Mouse (Mus musculus) adrenal gland (tissue): ENCODE results near the gene Smc1b.
"Not testable (repeated sequence)": the region's sequence is repeated elsewhere in the genome, so short reads cannot be mapped to it uniquely, and the experiment has no call there.

Source experiments
- intact Hi-C: fragments of 180-260 bp; cut with DNase I; formaldehyde crosslinking; loops from one replicate; pipeline ENCODE4 v1.15.1; 2025

Smc1b gene

DNA sequence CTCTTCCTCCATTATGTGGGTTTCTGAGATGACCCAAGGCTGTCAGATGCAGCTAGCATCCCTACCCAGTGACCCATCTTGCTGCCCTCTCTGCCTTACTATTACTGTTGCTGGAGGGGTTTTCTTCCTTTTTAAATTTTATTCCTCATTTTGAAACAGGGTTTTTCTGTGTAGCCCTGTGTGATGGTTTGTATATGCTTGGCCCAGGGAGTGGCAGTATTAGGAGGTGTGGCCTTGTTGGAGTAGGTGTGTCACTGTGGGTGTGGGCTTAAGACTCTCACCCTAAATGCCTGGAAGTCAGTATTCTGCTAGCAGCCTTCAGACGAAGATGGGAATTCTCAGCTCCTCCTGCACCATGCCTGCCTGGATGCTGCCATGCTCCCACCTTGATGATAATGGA is 103.1 kb downstream of the Smc1b start, which contains the start of gene Fam118a:
Gene Fam118a, plus strand, starts transcription at position 301 of the 400 bp plus-strand sequence.
- intact Hi-C loops: not testable (repeated sequence)

DNA sequence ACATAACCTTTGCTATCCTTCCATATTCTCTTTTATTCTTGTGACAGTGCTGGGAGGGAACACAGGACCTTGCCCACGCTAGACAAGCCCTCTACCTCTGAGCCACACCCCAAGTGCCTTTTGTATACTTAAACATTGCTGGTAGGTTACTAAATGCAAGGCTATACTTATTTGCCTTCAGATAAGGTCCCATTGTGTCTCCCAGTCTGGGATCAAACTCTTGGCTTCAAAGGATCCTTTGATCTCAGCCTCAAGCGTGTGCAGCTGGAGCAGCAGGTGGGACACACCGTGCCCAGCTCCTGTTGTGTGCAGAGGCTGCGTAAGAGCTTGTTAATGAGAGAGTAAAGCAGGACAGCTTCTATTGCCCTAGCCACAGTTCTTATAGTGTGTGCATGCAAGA is 104.0 kb downstream of the Smc1b start:
- intact Hi-C loops: no loop called here

GRCm38 (mm10) chr15:85026197-85026596 is 105.6 kb downstream of the Smc1b start:
- intact Hi-C loops: no loop called here

GRCm38 (mm10) chr15:85022211-85022610 is 109.6 kb downstream of the Smc1b start:
- intact Hi-C loops: no loop called here

DNA sequence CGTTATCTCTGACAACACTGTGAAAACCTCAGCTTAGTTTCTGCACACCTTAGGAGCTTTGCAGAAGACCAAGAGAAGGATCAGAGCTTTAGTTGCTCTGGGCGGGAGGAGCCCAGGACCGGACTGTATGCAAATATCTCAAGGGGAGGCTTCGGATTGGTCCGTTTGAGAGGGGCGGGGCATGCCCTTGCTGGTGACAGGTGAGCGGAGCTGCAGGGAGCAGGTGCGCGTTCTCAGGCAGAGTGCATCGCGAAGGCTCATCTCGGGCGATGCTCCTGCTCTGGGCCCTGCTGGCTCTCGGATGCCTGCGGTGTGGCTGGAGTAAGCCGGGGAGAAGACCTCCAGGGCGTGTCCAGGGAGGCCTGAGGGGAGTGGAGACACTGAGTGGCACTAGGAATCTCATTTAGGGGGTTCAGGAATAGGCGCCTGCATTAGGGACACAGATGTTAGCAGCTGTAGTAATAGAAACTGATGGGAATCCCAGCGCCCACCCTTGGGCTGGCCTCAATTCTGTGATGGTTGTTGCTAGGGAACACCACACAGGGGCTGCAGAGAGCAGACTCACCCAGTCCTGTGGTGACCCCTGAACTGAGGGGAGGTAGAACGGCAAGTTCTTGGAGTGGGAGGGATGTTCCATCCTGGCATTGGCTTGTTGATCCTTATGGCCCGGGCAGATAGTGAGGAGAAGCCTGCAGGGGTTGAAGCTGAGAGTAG is 114.7 kb downstream of the Smc1b start, which contains the start of gene Upk3a:
Gene Upk3a, plus strand, starts transcription at position 191 of the 714 bp plus-strand sequence.
- intact Hi-C loops: loop anchor here (5.0 kb wide), 1 partner anchor 55 kb away; no protein-coding TSS in a partner anchor

- intact Hi-C loops: loop anchor here (5.0 kb wide), 1 partner anchor 57 kb away; no protein-coding TSS in a partner anchor
These were observed 116.0 kb downstream of the Smc1b start for GRCm38 (mm10) chr15:85015771-85016170.
